Mouse (Mus musculus) c-Kit-positive CD71-positive TER-119-positive erythroid progenitor cells, embryonic 14.5 days (primary cell): ENCODE measurements around the gene Rag2.

Experiments
- DNase-seq: peaks from one replicate; pipeline ENCODE4 v3.0.0-alpha.2; 2013; ENCODE audit warnings: low spot score

Gene Rag2

GRCm38 (mm10) chr2:101624011-101624410, 507 bp upstream of the Rag2 start:
- no peak for DNase-seq

- no peak for DNase-seq
Observed at GRCm38 (mm10) chr2:101627227-101627626, 2.7 kb downstream of the Rag2 start.

- peak; percentile 82 for DNase-seq
Observed at GRCm38 (mm10) chr2:101628297-101629236, 4.0 kb downstream of the Rag2 start.

GRCm38 (mm10) chr2:101638979-101639839, 14.7 kb downstream of the Rag2 start:
- no peak for DNase-seq

GRCm38 (mm10) chr2:101639840-101640350, 15.4 kb downstream of the Rag2 start:
- no peak for DNase-seq

GRCm38 (mm10) chr2:101645841-101646240, 21.3 kb downstream of the Rag2 start:
- DNase-seq = no peak

- DNase-seq = no peak
Observed at GRCm38 (mm10) chr2:101648361-101648760, 23.8 kb downstream of the Rag2 start.

GRCm38 (mm10) chr2:101649114-101649671, 24.7 kb downstream of the Rag2 start, which contains the start of the genes Rag1 and B230118H07Rik:
Gene Rag1, minus strand, starts transcription at chr2:101649501.
Gene B230118H07Rik, minus strand, starts transcription at chr2:101649532.
- DNase-seq = no peak

GRCm38 (mm10) chr2:101650446-101650845, 25.9 kb downstream of the Rag2 start:
- DNase-seq = no peak

- DNase-seq = no peak
Observed at GRCm38 (mm10) chr2:101652204-101652920, 27.8 kb downstream of the Rag2 start.

- peak; percentile 62 for DNase-seq
Observed at GRCm38 (mm10) chr2:101652921-101653597, 28.5 kb downstream of the Rag2 start.

- DNase-seq = no peak
Observed at GRCm38 (mm10) chr2:101660536-101660935, 36.0 kb downstream of the Rag2 start.

- DNase-seq = peak; percentile 55
Observed at GRCm38 (mm10) chr2:101665058-101665702, 40.7 kb downstream of the Rag2 start.

GRCm38 (mm10) chr2:101665703-101666092, 41.2 kb downstream of the Rag2 start:
- no peak for DNase-seq

- no peak for DNase-seq
Observed at GRCm38 (mm10) chr2:101668751-101669150, 44.2 kb downstream of the Rag2 start.

GRCm38 (mm10) chr2:101673547-101673946, 49.0 kb downstream of the Rag2 start:
- DNase-seq = no peak

- DNase-seq = peak; percentile 73
Observed at GRCm38 (mm10) chr2:101678236-101679021, 53.9 kb downstream of the Rag2 start, which contains the start of gene Traf6. Gene Traf6, plus strand, starts transcription at chr2:101678429.

GRCm38 (mm10) chr2:101679164-101679784, 54.8 kb downstream of the Rag2 start:
- DNase-seq = peak; percentile 66
